Mouse (Mus musculus): ENCODE measurements around the gene Ttn. TPM values are rescaled to one million over a fixed set of nuclear protein-coding genes. Genes with fewer than 3 reads are reported as not detected.
"Not testable (repeated sequence)": the region's sequence is repeated elsewhere in the genome, so short reads cannot be mapped to it uniquely, and the experiment has no call there.

Gene Ttn
- total RNA-seq (2021), result under 1 TPM; 0.85 to 0.89 TPM

DNA sequence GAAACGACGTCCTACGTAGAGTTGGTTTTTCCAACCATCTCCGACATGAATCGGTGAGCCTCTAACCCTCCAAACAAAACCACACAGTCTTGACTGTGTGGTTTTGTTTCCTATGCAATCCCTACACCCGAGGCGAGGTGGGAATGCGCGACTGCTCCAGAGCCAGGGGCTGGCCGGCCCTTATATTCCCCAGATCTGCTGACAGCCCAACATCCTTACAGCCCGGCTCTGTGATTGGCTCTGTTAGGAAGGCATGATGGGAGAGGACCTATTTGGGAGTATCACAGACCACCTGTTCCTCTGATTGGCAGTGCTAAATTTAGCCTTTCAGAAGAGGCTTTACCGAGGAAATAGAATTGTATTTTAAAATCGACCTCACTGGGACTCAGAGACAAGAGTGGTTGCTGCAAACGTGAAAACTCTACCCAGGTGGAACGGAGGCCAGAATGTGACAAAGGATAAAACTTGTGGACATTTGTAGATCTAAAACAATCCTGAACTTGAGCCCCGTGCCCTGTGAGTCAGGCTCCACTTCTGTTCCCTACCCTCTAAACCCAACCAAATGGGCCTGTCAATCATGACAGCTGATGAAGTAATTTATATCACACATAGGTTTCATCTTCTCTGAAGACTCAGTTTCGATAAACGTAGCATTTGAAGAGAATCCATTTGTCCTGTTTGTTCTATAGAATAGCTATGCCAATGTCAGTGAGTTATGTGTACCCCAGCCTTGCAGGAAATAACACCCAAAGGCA, at the start of gene Ttn:
TSS of gene Ttn (minus strand) at position 157 of the 755 bp plus-strand sequence.
- no peak for DNase-seq (ENCODE audit: low spot score in 2 of 2)
- intact Hi-C loops (cut with DNase I), result no loop called here

DNA sequence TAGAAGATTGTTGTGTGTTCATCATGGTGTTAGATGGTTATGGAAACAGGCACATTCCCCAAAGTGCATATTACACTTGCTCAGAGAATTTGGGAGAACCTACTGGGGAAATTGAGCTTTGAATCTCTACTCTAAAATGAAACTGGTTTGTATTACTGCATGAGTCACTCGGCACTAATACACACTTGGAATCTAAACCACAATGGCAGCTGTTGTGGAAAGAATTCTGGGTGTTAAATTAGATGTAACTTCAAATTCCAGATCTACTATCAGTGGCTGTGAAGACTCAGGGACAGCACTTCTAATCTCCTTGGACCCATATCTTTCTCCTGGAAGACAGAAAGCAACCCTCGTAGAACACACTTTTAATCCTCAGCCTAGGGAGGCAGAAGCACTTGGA, 38.3 kb upstream of the Ttn start:
- intact Hi-C loops (cut with DNase I), result no loop called here
- DNase-seq (ENCODE audit: low spot score in 2 of 2), result no peak

- no peak for DNase-seq (ENCODE audit: low spot score in 2 of 2)
- intact Hi-C loops (cut with DNase I), result no loop called here
Measured at GRCm38 (mm10) chr2:77017735-77018134, 35.4 kb upstream of the Ttn start.

GRCm38 (mm10) chr2:77013449-77013848, 31.1 kb upstream of the Ttn start:
- intact Hi-C loops (cut with DNase I); DNase-seq (ENCODE audit: low spot score in 2 of 2): not testable (repeated sequence)

DNA sequence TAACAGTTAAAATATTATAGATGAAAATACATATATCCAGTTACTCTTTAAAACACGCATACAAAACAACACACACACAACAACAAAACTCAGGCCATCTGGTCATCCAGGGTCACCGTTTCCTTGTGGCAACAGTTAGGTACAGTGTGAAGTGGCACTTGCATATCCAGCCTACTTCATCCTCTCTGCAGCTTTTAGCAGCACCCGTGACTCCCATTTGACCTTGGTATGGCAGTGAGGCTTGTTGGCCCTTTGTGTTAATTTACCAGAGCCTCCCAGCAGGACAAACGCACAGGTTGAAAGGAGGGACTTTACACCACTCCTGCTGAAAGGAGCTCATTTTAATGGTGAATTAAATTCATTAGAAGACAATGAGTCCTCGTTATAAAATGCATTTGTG, 29.6 kb upstream of the Ttn start:
- DNase-seq (ENCODE audit: low spot score in 2 of 2), result no peak
- intact Hi-C loops (cut with DNase I), result no loop called here

DNA sequence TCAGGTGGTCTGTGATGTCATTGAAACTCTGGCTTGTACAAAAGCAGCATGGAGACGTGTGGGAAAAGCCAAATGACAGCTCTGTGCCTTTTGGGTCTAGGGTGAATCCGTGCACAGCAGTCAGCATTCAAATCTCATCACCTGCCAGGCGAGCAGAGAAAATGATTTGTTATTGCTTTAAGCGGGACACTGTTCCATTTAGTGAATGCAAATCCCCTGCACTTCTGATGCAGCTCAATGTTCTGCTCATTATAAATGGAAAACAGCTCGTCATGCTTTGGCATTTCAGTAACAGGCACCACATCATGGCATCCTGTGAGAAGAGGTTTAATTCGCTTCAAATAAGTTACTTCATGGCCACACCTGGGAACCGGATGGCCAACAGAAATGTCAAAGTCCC, 24.7 kb upstream of the Ttn start:
- intact Hi-C loops (cut with DNase I), result no loop called here
- no peak for DNase-seq (ENCODE audit: low spot score in 2 of 2)

GRCm38 (mm10) chr2:77003148-77003547, 20.8 kb upstream of the Ttn start:
- intact Hi-C loops (cut with DNase I), result no loop called here
- DNase-seq (ENCODE audit: low spot score in 2 of 2), result no peak

DNA sequence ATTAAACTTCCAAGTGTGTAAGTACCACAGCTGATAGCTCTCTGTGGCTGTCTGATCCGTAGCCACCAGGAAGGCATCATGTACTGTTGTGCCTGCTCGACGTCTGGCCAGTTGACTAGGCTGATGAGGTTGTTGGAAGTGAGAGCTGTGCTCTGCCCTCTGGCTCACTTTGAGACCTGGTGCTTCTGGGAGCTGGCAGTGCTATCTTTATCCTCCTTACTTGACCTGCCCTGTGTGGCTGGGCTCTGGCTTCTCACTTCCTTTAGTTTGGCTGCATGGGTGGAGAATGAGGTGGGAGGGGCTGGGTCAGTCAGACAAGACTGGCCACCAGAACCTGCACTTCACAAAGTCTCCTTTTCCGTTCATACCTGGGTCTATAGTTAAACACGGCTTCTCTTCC, 16.0 kb upstream of the Ttn start:
- DNase-seq (ENCODE audit: low spot score in 2 of 2), result no peak
- intact Hi-C loops (cut with DNase I), result no loop called here

DNA sequence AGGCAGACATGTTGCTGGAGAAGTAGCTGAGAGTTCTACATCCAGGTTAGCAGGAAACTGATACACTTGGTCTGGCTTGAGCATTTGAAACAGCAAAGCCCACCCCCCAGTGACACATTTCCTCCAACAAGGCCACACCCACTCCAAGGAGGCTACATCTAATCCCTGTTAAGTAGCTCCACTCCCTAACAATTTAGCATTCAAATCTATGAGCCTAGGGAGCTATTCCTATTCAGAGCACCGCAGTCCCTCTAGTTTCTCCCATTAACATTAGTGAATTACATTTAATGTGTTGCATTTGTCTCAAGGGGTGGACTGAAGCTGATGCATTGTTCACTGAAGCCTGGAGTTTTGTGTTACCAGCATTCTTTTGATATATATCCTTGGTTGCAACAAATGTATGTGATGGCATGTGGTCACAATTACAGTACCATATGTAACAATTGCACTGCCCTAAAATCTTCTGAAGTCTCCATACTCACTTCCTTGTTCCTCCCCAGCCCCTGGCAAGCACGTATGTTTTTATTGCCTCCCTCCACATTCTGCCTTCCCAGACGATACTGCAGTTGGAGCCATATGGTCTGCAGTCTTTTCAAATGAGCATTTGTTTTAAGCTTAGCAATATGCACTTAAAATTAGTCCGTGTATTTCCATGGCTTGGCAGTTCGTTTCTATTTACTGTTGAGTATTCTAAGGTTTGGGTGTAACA, 10.3 kb upstream of the Ttn start:
- DNase-seq (ENCODE audit: low spot score in 2 of 2), result peak; percentile 32 to 79
- intact Hi-C loops (cut with DNase I), result no loop called here

- intact Hi-C loops (cut with DNase I), result no loop called here
Measured at GRCm38 (mm10) chr2:76987317-76987716, 5.0 kb upstream of the Ttn start.

GRCm38 (mm10) chr2:76984384-76984783, 2.0 kb upstream of the Ttn start:
- intact Hi-C loops (cut with DNase I), result no loop called here
- no peak for DNase-seq (ENCODE audit: low spot score in 2 of 2)

More at GRCm38 (mm10) chr2:76987317-76987716, 5.0 kb upstream of the Ttn start:
- no peak for DNase-seq (ENCODE audit: low spot score in 2 of 2)

GRCm38 (mm10) chr2:76983601-76984000, 1.3 kb upstream of the Ttn start:
- DNase-seq (ENCODE audit: low spot score in 2 of 2), result no peak

GRCm38 (mm10) chr2:76981717-76982116, 630 bp downstream of the Ttn start:
- intact Hi-C loops (cut with DNase I), result no loop called here
- no peak for DNase-seq (ENCODE audit: low spot score in 2 of 2)

More at GRCm38 (mm10) chr2:76983601-76984000, 1.3 kb upstream of the Ttn start:
- intact Hi-C loops (cut with DNase I), result no loop called here

GRCm38 (mm10) chr2:76980146-76980545, 2.2 kb downstream of the Ttn start:
- no peak for DNase-seq (ENCODE audit: low spot score in 2 of 2)
- intact Hi-C loops (cut with DNase I), result no loop called here

DNA sequence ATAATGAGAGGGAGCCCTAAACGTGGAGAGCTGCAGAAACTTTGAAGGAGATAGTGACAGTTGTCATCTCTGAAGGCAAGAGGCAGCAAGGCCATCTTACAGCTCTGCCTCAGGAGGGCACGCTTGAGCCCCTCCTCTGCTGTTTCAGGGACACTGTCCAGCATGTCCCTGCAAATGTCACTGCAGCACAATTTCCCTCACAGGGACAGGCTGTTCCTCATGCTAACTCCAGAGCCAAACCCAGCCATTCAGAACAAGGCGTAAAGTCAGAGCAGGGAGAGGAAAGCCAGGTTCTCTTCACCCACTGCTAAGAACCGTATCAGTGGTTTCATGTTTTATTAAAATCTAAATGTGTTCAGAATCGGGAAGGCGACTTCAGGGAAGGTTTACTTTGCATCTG, 4.7 kb downstream of the Ttn start:
- intact Hi-C loops (cut with DNase I), result loop anchor here (10.0 kb wide), 1 partner anchor 227 kb away; no protein-coding TSS in a partner anchor
- DNase-seq (ENCODE audit: low spot score in 2 of 2), result no peak

GRCm38 (mm10) chr2:76972051-76972450, 10.3 kb downstream of the Ttn start:
- no peak for DNase-seq (ENCODE audit: low spot score in 2 of 2)
- intact Hi-C loops (cut with DNase I), result loop anchor here (5.0 to 10.0 kb wide), 4 partner anchors 110 to 1050 kb away; no protein-coding TSS in a partner anchor

GRCm38 (mm10) chr2:76971069-76971468, 11.3 kb downstream of the Ttn start:
- DNase-seq (ENCODE audit: low spot score in 2 of 2), result no peak
- intact Hi-C loops (cut with DNase I), result loop anchor here (5.0 to 10.0 kb wide), 4 partner anchors 111 to 1051 kb away; no protein-coding TSS in a partner anchor

GRCm38 (mm10) chr2:76970669-76971068, 11.7 kb downstream of the Ttn start:
- intact Hi-C loops (cut with DNase I), result loop anchor here (1.0 to 10.0 kb wide), 5 partner anchors 112 to 1052 kb away; no protein-coding TSS in a partner anchor

GRCm38 (mm10) chr2:76970204-76970603, 12.1 kb downstream of the Ttn start:
- no peak for DNase-seq (ENCODE audit: low spot score in 2 of 2)
- intact Hi-C loops (cut with DNase I), result loop anchor here (1.0 to 10.0 kb wide), 5 partner anchors 112 to 1052 kb away; no protein-coding TSS in a partner anchor

More at GRCm38 (mm10) chr2:76970669-76971068, 11.7 kb downstream of the Ttn start:
- DNase-seq (ENCODE audit: low spot score in 2 of 2), result no peak

GRCm38 (mm10) chr2:76969637-76970036, 12.7 kb downstream of the Ttn start:
- intact Hi-C loops (cut with DNase I), result loop anchor here (1.0 to 10.0 kb wide), 7 partner anchors 40 to 1053 kb away; no protein-coding TSS in a partner anchor
- DNase-seq (ENCODE audit: low spot score in 2 of 2), result no peak

All from left cerebral cortex, postnatal 25 days (tissue).